Mouse (Mus musculus) testis, postnatal 10 days (tissue): ENCODE data around the gene Frmd4a.

Source experiments
- DNase-seq: peaks from one replicate; pipeline ENCODE4 v3.0.0; 2021; ENCODE audit warnings: low spot score

Frmd4a gene

GRCm38 (mm10) chr2:4444740-4445139 lies 427.2 kb downstream of the Frmd4a start:
- no peak for DNase-seq

GRCm38 (mm10) chr2:4445629-4446400 lies 428.3 kb downstream of the Frmd4a start:
- DNase-seq, result peak; percentile 66

GRCm38 (mm10) chr2:4449860-4450480 lies 432.5 kb downstream of the Frmd4a start:
- DNase-seq, result no peak

- DNase-seq, result peak; percentile 49
These were observed 435.3 kb downstream of the Frmd4a start for GRCm38 (mm10) chr2:4452590-4453400.

GRCm38 (mm10) chr2:4455097-4456025 lies 437.8 kb downstream of the Frmd4a start:
- no peak for DNase-seq

GRCm38 (mm10) chr2:4460897-4461296 lies 443.4 kb downstream of the Frmd4a start:
- no peak for DNase-seq

GRCm38 (mm10) chr2:4461514-4461913 lies 444.0 kb downstream of the Frmd4a start:
- no peak for DNase-seq

GRCm38 (mm10) chr2:4462480-4462879 lies 445.0 kb downstream of the Frmd4a start:
- no peak for DNase-seq

- DNase-seq, result no peak
These were observed 448.6 kb downstream of the Frmd4a start for GRCm38 (mm10) chr2:4466084-4466483.

GRCm38 (mm10) chr2:4467314-4467713 lies 449.8 kb downstream of the Frmd4a start:
- DNase-seq, result no peak

GRCm38 (mm10) chr2:4472760-4473480 lies 455.4 kb downstream of the Frmd4a start:
- DNase-seq, result no peak

- DNase-seq, result no peak
These were observed 456.5 kb downstream of the Frmd4a start for GRCm38 (mm10) chr2:4473866-4474538.

- DNase-seq, result no peak
These were observed 457.0 kb downstream of the Frmd4a start for GRCm38 (mm10) chr2:4474539-4474937.

GRCm38 (mm10) chr2:4475991-4476390 lies 458.5 kb downstream of the Frmd4a start:
- DNase-seq, result no peak

- DNase-seq, result no peak
These were observed 459.1 kb downstream of the Frmd4a start for GRCm38 (mm10) chr2:4476608-4477007.

- no peak for DNase-seq
These were observed 459.8 kb downstream of the Frmd4a start for GRCm38 (mm10) chr2:4477311-4477710.

GRCm38 (mm10) chr2:4480180-4480579 lies 462.7 kb downstream of the Frmd4a start:
- no peak for DNase-seq

GRCm38 (mm10) chr2:4481154-4481553 lies 463.6 kb downstream of the Frmd4a start:
- DNase-seq, result no peak

GRCm38 (mm10) chr2:4486185-4486584 lies 468.7 kb downstream of the Frmd4a start:
- DNase-seq, result no peak

GRCm38 (mm10) chr2:4487280-4487679 lies 469.8 kb downstream of the Frmd4a start:
- DNase-seq, result no peak
